Mouse (Mus musculus): Measurements from ENCODE around the gene Slc25a43. TPM values are rescaled to one million over a fixed set of nuclear protein-coding genes. Genes with fewer than 3 reads are reported as not detected.

Gene Slc25a43
- total and polyA plus RNA-seq, 3 experiments = 1.2 to 1.7 (median 1.5) TPM

- no peak for TF ChIP-seq MAZ (IDR thresholded peaks at IDR 0.05; ENCODE audit: low read depth, low read length)
- TF ChIP-seq RAD21 (IDR thresholded peaks at IDR 0.05; ENCODE audit: low read depth, low read length) = no peak
- peak; percentile 66 for TF ChIP-seq SIN3A (IDR thresholded peaks at IDR 0.05; ENCODE audit: low read length)
- TF ChIP-seq ETS1 (conservative IDR thresholded peaks at IDR 0.05; ENCODE audit: low read depth, low read length) = no peak
- no peak for TF ChIP-seq CHD2 (IDR thresholded peaks at IDR 0.05; ENCODE audit: low read length)
- TF ChIP-seq ELF1 (IDR thresholded peaks at IDR 0.05; ENCODE audit: low read depth, low read length) = peak; percentile 27; the same call in 1 of the 2 replicates
- TF ChIP-seq E2F4 (IDR thresholded peaks at IDR 0.05; ENCODE audit: insufficient replicate concordance, low read depth, low read length) = no peak
- TF ChIP-seq USF1 (IDR thresholded peaks at IDR 0.05; ENCODE audit: low read depth, low read length) = no peak
- TF ChIP-seq TCF12 (IDR thresholded peaks at IDR 0.05; ENCODE audit: low read depth, low read length) = peak; percentile 40; the same call in 1 of the 2 replicates
- TF ChIP-seq POLR2A (IDR thresholded peaks at IDR 0.05; ENCODE audit: low read depth, low read length) = peak; percentile 90
- TF ChIP-seq ZKSCAN1 (IDR thresholded peaks at IDR 0.05; ENCODE audit: borderline replicate concordance, low read depth, low read length) = no peak
- TF ChIP-seq MXI1 (IDR thresholded peaks at IDR 0.05; ENCODE audit: low read depth, low read length) = peak; percentile 40; the same call in 1 of the 2 replicates
- TF ChIP-seq BHLHE40 (IDR thresholded peaks at IDR 0.05; ENCODE audit: low read depth, low read length) = 0 out of 2 replicates have a peak, but pooled peaks have one; percentile 16
- no peak for TF ChIP-seq IRF4 (IDR thresholded peaks at IDR 0.05; ENCODE audit: low read depth, low read length)
- TF ChIP-seq MAFK (IDR thresholded peaks at IDR 0.05; ENCODE audit: insufficient replicate concordance, low read length) = no peak
- TF ChIP-seq MYC (IDR thresholded peaks at IDR 0.05; ENCODE audit: low read depth, low read length) = no peak
- no peak for TF ChIP-seq UBTF (IDR thresholded peaks at IDR 0.05; ENCODE audit: low read depth, low read length)
- TF ChIP-seq KAT2A (IDR thresholded peaks at IDR 0.05; ENCODE audit: insufficient replicate concordance, low read length) = no peak
- peak; percentile 76; the same call in 1 of the 2 replicates for TF ChIP-seq TBP (conservative IDR thresholded peaks at IDR 0.05; ENCODE audit: low read depth, low read length)
- peak; percentile 92 for TF ChIP-seq NELFE (IDR thresholded peaks at IDR 0.05; ENCODE audit: low read depth, low read length)
- no peak for TF ChIP-seq CHD1 (IDR thresholded peaks at IDR 0.05; ENCODE audit: low read depth, low read length)
- TF ChIP-seq GABPA (IDR thresholded peaks at IDR 0.05; ENCODE audit: insufficient replicate concordance, low read depth, low read length) = no peak
- no peak for TF ChIP-seq SMC3 (IDR thresholded peaks at IDR 0.05; ENCODE audit: low read depth, low read length)
- no peak for TF ChIP-seq PAX5 (IDR thresholded peaks at IDR 0.05; ENCODE audit: low read length)
- TF ChIP-seq POLR2AphosphoS2 (IDR thresholded peaks at IDR 0.05; ENCODE audit: low read depth, low read length) = peak; percentile 79
- no peak for TF ChIP-seq ZC3H11A (IDR thresholded peaks at IDR 0.05; ENCODE audit: low read depth, low read length)
- TF ChIP-seq MEF2A (IDR thresholded peaks at IDR 0.05; ENCODE audit: borderline replicate concordance, low read depth, low read length) = no peak
- TF ChIP-seq JUN (IDR thresholded peaks at IDR 0.05; ENCODE audit: insufficient read depth, low read depth, low read length) = no peak
- no peak for TF ChIP-seq RCOR1 (conservative IDR thresholded peaks at IDR 0.05; ENCODE audit: low read depth, low read length)
- TF ChIP-seq MAX (IDR thresholded peaks at IDR 0.05; ENCODE audit: low read length) = 0 out of 2 replicates have a peak, but pooled peaks have one; percentile 27
- no peak for TF ChIP-seq EP300 (IDR thresholded peaks at IDR 0.05; ENCODE audit: low read length)
- TF ChIP-seq ZMIZ1 (IDR thresholded peaks at IDR 0.05; ENCODE audit: low read depth, low read length) = peak; percentile 93
- no peak for TF ChIP-seq ZNF384 (IDR thresholded peaks at IDR 0.05; ENCODE audit: low read depth, low read length)
- no peak for TF ChIP-seq CTCF (conservative IDR thresholded peaks at IDR 0.05 in 1 of 2, IDR thresholded peaks at IDR 0.05 in 1 of 2; ENCODE audit: low read depth in 2 of 2, low read length in 2 of 2)
- TF ChIP-seq USF2 (conservative IDR thresholded peaks at IDR 0.05; ENCODE audit: low read depth, low read length) = no peak
- TF ChIP-seq HCFC1 (IDR thresholded peaks at IDR 0.05; ENCODE audit: low read depth, low read length) = peak; percentile 21; the same call in 1 of the 2 replicates
- no peak for TF ChIP-seq JUND (conservative IDR thresholded peaks at IDR 0.05; ENCODE audit: low read depth, low read length)
- TF ChIP-seq NRF1 (IDR thresholded peaks at IDR 0.05; ENCODE audit: low read depth, low read length) = peak; percentile 38
- H3K4me3 ChIP-seq (replicated peaks in 1 of 3; ENCODE audit: low read depth in 2 of 3, low read length in 2 of 3, poor library complexity in 1 of 3) = peak within 1 kb of the TSS; percentile 74 to 81 (median 75)
- H3K4me2 ChIP-seq (ENCODE audit: insufficient read depth, low read depth, poor library complexity, severe bottlenecking) = peak within 1 kb of the TSS; percentile 32
- peak; percentile 77 for DNase-seq (ENCODE audit: extremely low read depth)
- H3K79me2 ChIP-seq (replicated peaks; ENCODE audit: control insufficient read depth, extremely low read depth, insufficient read depth, poor library complexity, severe bottlenecking) = peaks cover 10% of the 10 kb centered on the region
- dilution Hi-C loops (cut with MboI; ENCODE audit: extremely low pct_ligation_motif_present, extremely low pct_unique_long_range_greater_than_20kb, low sequenced_read_pairs) = no loop called here
- peaks cover 15 to 18% of the 10 kb centered on the region in 2 experiments for H3K36me3 ChIP-seq (replicated peaks in 1 of 2; ENCODE audit: control insufficient read depth in 1 of 2, insufficient read depth in 1 of 2, low read length in 1 of 2)
- in situ Hi-C loops (cut with MboI; ENCODE audit: low pct_ligation_motif_present, low pct_unique_long_range_greater_than_20kb, low sequenced_read_pairs) = loop anchor here (5.0 to 10.0 kb wide), 2 partner anchors 33 to 51 kb away; partner anchors contain the start of gene Slc25a43
- no peaks in the 10 kb centered on the region for H3K27me3 ChIP-seq (replicated peaks)
- H3K9me3 ChIP-seq (replicated peaks; ENCODE audit: low read length) = no peaks in the 10 kb centered on the region
- H3K9ac ChIP-seq (ENCODE audit: insufficient read depth, low read depth) = peak within 1 kb of the TSS; percentile 83
- peaks cover 0 to 8% of the 10 kb centered on the region in 2 experiments; a peak in 1 of 4 replicates for H3K4me1 ChIP-seq (ENCODE audit: control insufficient read depth in 1 of 2, insufficient read depth in 2 of 2)
- H3K27ac ChIP-seq (ENCODE audit: insufficient read depth, low read depth) = peak within 1 kb of the TSS; percentile 78
Measured at GRCm38 (mm10) chrX:36795424-36796162, 52.1 kb downstream of the Slc25a43 start, which contains the start of gene Slc25a5. TSS of gene Slc25a5 (plus strand) at chrX:36795651.
